Mouse (Mus musculus) lung, postnatal 0 days (tissue): Measurements from ENCODE around the gene Nae1. TPM values are rescaled to one million over a fixed set of nuclear protein-coding genes. Genes with fewer than 3 reads are reported as not detected.
"Not testable (repeated sequence)": the region's sequence is repeated elsewhere in the genome, so short reads cannot be mapped to it uniquely, and the experiment has no call there.

Experiments used
- ATAC-seq: fragments of 200-750 bp; cut with Nextera tagmentation; 2 replicates; pipeline ENCODE4 v1.8.0; 2017; ENCODE audit warnings: moderate library complexity
- DNase-seq: peaks from one replicate; pipeline ENCODE4 v3.0.0-alpha.2; 2016; ENCODE audit warnings: low spot score
- H3K27ac ChIP-seq: fragments of 300-500 bp; sonication (generic); 2 replicates; pipeline ENCODE4 v1.5.1; 2014; ENCODE audit warnings: antibody characterized with exemption, mild to moderate bottlenecking, low read length, mixed read lengths
- H3K27me3 ChIP-seq: fragments of 300-500 bp; sonication (generic); replicated peaks from 2 replicates; pipeline ENCODE4 v1.6.1; 2014; ENCODE audit warnings: low read length, mixed read lengths; ENCODE audit not compliant: insufficient read depth
- H3K36me3 ChIP-seq: fragments of 300-500 bp; sonication (generic); 2 replicates; pipeline ENCODE4 v1.6.1; 2014; ENCODE audit warnings: low read length, mixed read lengths; ENCODE audit not compliant: insufficient read depth
- H3K4me1 ChIP-seq: fragments of 300-500 bp; sonication (generic); 2 replicates; pipeline ENCODE4 v1.6.1; 2014; ENCODE audit warnings: antibody characterized with exemption, low read depth, low read length, mixed read lengths; ENCODE audit not compliant: insufficient read depth
- H3K4me2 ChIP-seq: fragments of 300-500 bp; sonication (generic); replicated peaks from 2 replicates; pipeline ENCODE4 v1.6.1; 2014; ENCODE audit warnings: low read depth, mild to moderate bottlenecking, low read length, moderate library complexity, mixed read lengths
- H3K4me3 ChIP-seq: fragments of 300-500 bp; sonication (generic); 2 replicates; pipeline ENCODE4 v1.5.1; 2014; ENCODE audit warnings: low read depth, low read length
- H3K9ac ChIP-seq: fragments of 300-500 bp; sonication (generic); replicated peaks from 2 replicates; pipeline ENCODE4 v1.6.1; 2014; ENCODE audit warnings: low read depth, mild to moderate bottlenecking
- H3K9me3 ChIP-seq: fragments of 300-500 bp; sonication (generic); 2 replicates; pipeline ENCODE4 v1.6.1; 2016; ENCODE audit warnings: low read length, mixed read lengths
- CTCF ChIP-seq: IDR thresholded peaks from 2 replicates; pipeline ENCODE4 v1.5.1; 2016; ENCODE audit warnings: antibody characterized with exemption, mild to moderate bottlenecking
- EP300 ChIP-seq: IDR thresholded peaks from 2 replicates; pipeline ENCODE4 v1.6.1; 2016; ENCODE audit warnings: antibody characterized with exemption, mild to moderate bottlenecking, control low read depth
- WGBS: fragments of 180-500 bp; shearing (Covaris S2); extraction: QIAGEN DNeasy Blood & Tissue Kit; methylation state at CpG from one replicate; pipeline ENCODE4 v1.1.7; 2014; 5-methylcytosine and 5-hydroxymethylcytosine counted together
- polyA plus RNA-seq: library from polyadenylated mRNA; unstranded; fragments of >200 nt; fragmentation: Nextera tagmentation; extraction: Ambion mirVana; gene quantifications from 2 replicates; pipeline ENCODE4 v1.2.1, GENCODE M21; 2015

The Nae1 gene
- polyA plus RNA-seq, result 57.9 and 58.9 TPM in 2 replicates

DNA sequence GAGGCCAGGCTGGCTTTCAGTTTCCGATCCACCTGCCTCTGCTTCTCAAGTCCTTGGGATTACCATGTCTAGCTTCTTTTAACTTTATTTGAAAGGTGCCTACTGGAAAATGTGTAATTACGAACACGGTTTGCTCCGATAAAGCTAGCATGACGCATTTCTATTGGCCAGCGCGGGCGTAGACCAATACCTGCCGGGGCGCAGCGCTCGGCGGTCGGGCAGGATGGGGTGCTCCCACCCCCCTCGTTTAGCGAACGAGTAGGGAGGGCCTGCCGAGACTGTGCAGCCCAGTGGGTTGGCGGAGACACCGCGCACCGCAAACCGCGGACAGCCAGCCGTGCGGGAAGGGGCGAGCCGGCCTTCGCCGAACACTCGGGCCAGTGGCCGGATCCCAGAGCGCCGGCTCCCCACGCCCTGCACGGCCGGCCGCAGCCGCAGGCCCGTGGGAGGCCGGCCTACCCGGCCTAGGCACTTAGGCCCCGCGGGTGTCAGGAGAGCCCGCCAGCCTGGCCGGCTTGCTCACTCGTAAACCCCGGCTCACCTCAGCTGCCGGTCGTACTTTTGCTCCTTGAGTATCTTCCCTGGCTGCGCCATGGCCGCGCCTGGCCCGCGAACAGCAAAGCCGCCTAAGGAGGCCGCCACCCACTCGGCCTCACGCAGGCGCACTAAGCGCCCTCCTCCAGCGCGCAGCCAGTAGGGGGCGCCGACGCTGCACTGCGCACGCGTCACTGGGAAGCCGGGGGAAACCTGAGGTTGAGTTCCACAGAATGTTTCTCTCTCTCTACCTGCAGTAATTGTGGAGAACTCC lies at the start of gene Nae1, which contains the start of gene Car7:
Gene Nae1, minus strand, starts transcription at position 667 of the 808 bp plus-strand sequence.
Gene Car7, plus strand, starts transcription at position 719 of the 808 bp plus-strand sequence.
- TF ChIP-seq CTCF, result peak; percentile 98
- TF ChIP-seq EP300, result no peak
- ATAC-seq (peak; percentile 98), DNase-seq (peak; percentile 93)
- peak within 1 kb of the TSS; percentile 93 for H3K4me3 ChIP-seq
- peak within 1 kb of the TSS; percentile 85 for H3K27ac ChIP-seq
- 2% methylated on average over 68 of the region's 70 CpGs for WGBS
- H3K27me3 ChIP-seq, result no peaks in the 10 kb centered on the region
- H3K4me2 ChIP-seq, result peak within 1 kb of the TSS; percentile 79
- peaks cover 5% of the 10 kb centered on the region; the same call in 1 of the 2 replicates for H3K36me3 ChIP-seq
- peak within 1 kb of the TSS; percentile 98 for H3K9ac ChIP-seq
- H3K9me3 ChIP-seq, result no peaks in the 10 kb centered on the region
- peaks cover 3% of the 10 kb centered on the region; the same call in 1 of the 2 replicates for H3K4me1 ChIP-seq

- H3K4me1 ChIP-seq, H3K36me3 ChIP-seq, H3K27me3 ChIP-seq, H3K9me3 ChIP-seq, H3K4me2 ChIP-seq, H3K27ac ChIP-seq, H3K9ac ChIP-seq, ATAC-seq, H3K4me3 ChIP-seq, DNase-seq: not testable (repeated sequence)
- 71% methylated on average over 17 of the region's 17 CpGs for WGBS
- 0 out of 2 replicates have a peak, but pooled peaks have one; percentile 6 for TF ChIP-seq CTCF
Observed at GRCm38 (mm10) chr8:104577606-104578005, 43.2 kb upstream of the Nae1 start.

DNA sequence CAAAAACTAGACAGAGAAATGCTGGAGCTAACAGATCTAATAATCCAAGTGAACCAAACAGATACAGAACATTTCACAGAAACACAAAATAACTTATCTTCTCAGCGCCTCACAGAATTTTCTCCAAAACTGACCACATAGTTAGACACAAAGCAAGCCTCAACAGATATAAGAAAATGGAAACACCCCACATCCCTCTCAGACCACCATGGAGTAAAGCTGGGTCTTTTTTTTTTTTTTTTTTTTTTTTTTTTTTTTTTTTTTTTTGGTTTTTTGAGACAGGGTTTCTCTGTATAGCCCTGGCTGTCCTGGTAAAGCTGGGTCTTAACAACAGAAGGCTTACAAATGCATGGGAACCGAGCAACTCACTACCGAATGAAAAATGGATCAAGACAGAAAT lies 42.4 kb upstream of the Nae1 start:
- Histone ChIP-seq H3K9me3 (no peaks in the 10 kb centered on the region), H3K27ac (no peak overlapping the region), H3K4me1 (no peaks in the 10 kb centered on the region), H3K27me3 (no peaks in the 10 kb centered on the region), H3K9ac (no peak overlapping the region), H3K4me3 (no peak overlapping the region), H3K36me3 (no peaks in the 10 kb centered on the region), H3K4me2 (no peak overlapping the region)
- DNase-seq (no peak), ATAC-seq (no peak)
- TF ChIP-seq CTCF (no peak), EP300 (no peak)
- WGBS, result 89% methylated on average over 3 of the region's 3 CpGs

- ATAC-seq (peak; percentile 71), DNase-seq (peak; percentile 84)
- H3K4me1 ChIP-seq, result no peaks in the 10 kb centered on the region
- peak overlapping the region; percentile 78 for H3K4me2 ChIP-seq
- no peaks in the 10 kb centered on the region for H3K36me3 ChIP-seq
- H3K9me3 ChIP-seq, result no peaks in the 10 kb centered on the region
- H3K27ac ChIP-seq, result no peak overlapping the region
- TF ChIP-seq CTCF (peak; percentile 79), EP300 (no peak)
- 0 out of 2 replicates have a peak overlapping the region, but pooled peaks have one; percentile 32 for H3K9ac ChIP-seq
- 6% methylated on average over 26 of the region's 26 CpGs for WGBS
- peak overlapping the region; percentile 45 for H3K4me3 ChIP-seq
- H3K27me3 ChIP-seq, result no peaks in the 10 kb centered on the region
Observed at GRCm38 (mm10) chr8:104570436-104571343, 36.3 kb upstream of the Nae1 start.

GRCm38 (mm10) chr8:104569559-104569958 lies 35.1 kb upstream of the Nae1 start:
- no peak overlapping the region for H3K4me3 ChIP-seq
- H3K9me3 ChIP-seq, result no peaks in the 10 kb centered on the region
- no peak overlapping the region for H3K9ac ChIP-seq
- WGBS, result 25% methylated on average over 1 of the region's 1 CpGs
- DNase-seq, result peak; percentile 25
- no peaks in the 10 kb centered on the region for H3K36me3 ChIP-seq
- no peaks in the 10 kb centered on the region for H3K27me3 ChIP-seq
- no peak for ATAC-seq
- no peak overlapping the region for H3K4me2 ChIP-seq
- TF ChIP-seq CTCF (peak; percentile 67), EP300 (no peak)
- no peak overlapping the region for H3K27ac ChIP-seq
- no peaks in the 10 kb centered on the region for H3K4me1 ChIP-seq

DNA sequence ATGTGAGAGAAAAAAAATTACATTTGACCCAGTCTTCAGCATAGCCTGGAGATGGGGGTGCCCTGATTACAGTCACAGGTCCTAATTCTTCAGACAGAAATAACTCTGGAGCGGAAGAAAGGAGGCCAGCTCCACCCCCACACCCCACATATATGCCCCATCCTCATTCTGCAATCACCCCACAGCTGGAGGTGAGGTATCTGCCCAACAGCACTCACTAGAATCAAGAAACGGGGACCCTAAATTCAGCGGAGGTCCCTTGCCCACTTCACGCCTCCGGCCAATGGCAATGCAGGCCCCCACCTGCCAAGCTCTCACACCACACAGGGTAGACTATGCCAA lies 31.0 kb upstream of the Nae1 start:
- no peak for TF ChIP-seq EP300
- no peak for TF ChIP-seq CTCF
- H3K4me2 ChIP-seq, result no peak overlapping the region
- no peak overlapping the region for H3K4me3 ChIP-seq
- H3K9me3 ChIP-seq, result no peaks in the 10 kb centered on the region
- DNase-seq (no peak), ATAC-seq (no peak)
- H3K27me3 ChIP-seq, result no peaks in the 10 kb centered on the region
- no peak overlapping the region for H3K27ac ChIP-seq
- WGBS, result 96% methylated on average over 5 of the region's 5 CpGs
- H3K36me3 ChIP-seq, result no peaks in the 10 kb centered on the region
- no peaks in the 10 kb centered on the region for H3K4me1 ChIP-seq
- H3K9ac ChIP-seq, result no peak overlapping the region
